ENCODE assay signal across 7 mouse cellular contexts in genomic region chr6:14207509-14207908, GRCm38 (mm10).
A peak's percentile ranks its signal among the peaks of the same experiment; 100 is the strongest.
DNase-seq lines count a peak whose midpoint lies in the region; ATAC-seq and TF ChIP-seq lines count a peak whose summit lies in the region.

No protein-coding gene starts in this region.

- TF ChIP-seq CTCF in G1E (IDR thresholded peaks at IDR 0.05; ENCODE audit: low read depth, low read length), result no peak

- no peaks in the 10 kb centered on the region for H3K27me3 ChIP-seq in G1E (ENCODE audit: insufficient read depth, low read length)

- DNase-seq in B cell, adult 2 months, result peak; percentile 57 to 58
- DNase-seq in G1E (ENCODE audit: low spot score), result peak; percentile 1
- DNase-seq in cerebellum, adult 9-11 months, result peak; percentile 45
- peak; percentile 22 to 32 for DNase-seq in frontal cortex, postnatal 25 days (ENCODE audit: low spot score in 2 of 2)
- DNase-seq in layer of hippocampus, adult 18-20 months (ENCODE audit: low spot score in 2 of 2), result peak; percentile 15 to 64
- DNase-seq in lung, postnatal 36 days, result peak; percentile 41
- peak; percentile 28 to 45 for DNase-seq in right cerebral cortex, postnatal 10 days (ENCODE audit: low spot score in 2 of 2)

- no peaks in the 10 kb centered on the region for H3K9me3 ChIP-seq in G1E (replicated peaks)

- ATAC-seq in G1E (ENCODE audit: extremely low read depth, insufficient number of reproducible peaks, low FRiP score, poor library complexity, severe bottlenecking), result peak; percentile 49

- no peaks in the 10 kb centered on the region for H3K4me1 ChIP-seq in G1E (ENCODE audit: insufficient read depth, low read depth, low read length)

- H3K36me3 ChIP-seq in G1E (replicated peaks), result no peaks in the 10 kb centered on the region

- H3K4me3 ChIP-seq in G1E (ENCODE audit: low read depth, low read length), result no peak overlapping the region

Comparison
In these comparisons a context has a peak if more than half of its experiments do, and no peak if none do; other contexts are left out.
1. DNase-seq: peak in every context shown above with its lines; median percentile 58 in B cell, adult 2 months; 45 in cerebellum, adult 9-11 months; 41 in lung, postnatal 36 days; 40 in layer of hippocampus, adult 18-20 months; 36 in right cerebral cortex, postnatal 10 days; 27 in frontal cortex, postnatal 25 days; 1 in G1E.